Mouse (Mus musculus): Measurements from ENCODE around the gene Hist3h2a.

The Hist3h2a gene

DNA sequence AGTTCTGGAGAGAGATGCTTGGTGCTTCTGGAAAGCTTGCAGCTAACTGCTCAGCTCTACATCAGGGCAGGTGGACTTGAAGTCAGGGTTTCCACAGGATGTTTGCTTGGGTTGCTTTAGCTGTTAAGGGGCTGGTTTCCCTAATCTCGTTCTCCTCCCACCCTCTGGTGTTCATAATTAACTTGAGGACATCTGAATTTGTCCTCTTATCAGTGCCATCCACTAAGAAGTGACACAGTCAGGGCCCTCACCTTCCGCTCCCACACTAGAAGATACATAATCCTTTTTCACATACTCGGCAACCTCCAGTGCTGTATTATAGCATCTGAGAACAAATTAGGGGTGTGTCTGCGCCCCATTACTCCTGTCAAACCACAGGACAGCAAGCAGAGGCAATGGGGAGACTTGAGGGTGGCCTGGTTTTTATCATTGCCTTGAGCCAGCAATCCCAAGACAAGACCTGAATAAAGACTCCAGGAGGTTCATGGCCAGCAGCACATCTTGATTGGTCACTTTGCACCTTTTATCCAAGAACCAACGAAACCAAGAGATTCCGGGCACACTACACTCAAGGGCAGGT is 38.7 kb downstream of the Hist3h2a start:
- no peak for DNase-seq (ENCODE audit: low read depth)

DNA sequence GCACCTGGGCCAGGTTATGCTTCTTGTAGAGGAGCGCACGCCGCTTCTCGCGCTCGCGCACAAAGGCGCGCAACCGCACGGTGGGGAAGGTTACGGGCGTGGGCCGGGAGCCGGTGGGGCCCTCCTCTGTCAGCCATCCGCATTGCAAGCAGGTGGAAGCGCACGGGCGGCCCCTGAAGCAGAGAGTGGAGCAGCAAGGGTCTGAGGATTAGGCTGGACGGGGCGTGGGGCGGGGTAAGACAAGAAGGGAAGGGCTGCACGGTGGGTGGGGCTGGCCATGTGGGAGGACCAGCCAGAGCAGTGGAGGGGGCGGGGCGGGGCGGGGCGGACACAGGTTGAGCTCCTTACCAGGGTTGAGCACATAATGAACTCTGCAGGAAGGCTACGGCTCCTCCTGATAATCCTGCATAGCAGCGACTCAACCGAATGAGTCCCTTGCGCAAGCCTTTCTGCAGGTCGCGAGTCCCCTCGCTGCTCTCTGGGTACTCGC is 39.9 kb downstream of the Hist3h2a start:
- peak; percentile 45 for DNase-seq (ENCODE audit: low read depth)

DNA sequence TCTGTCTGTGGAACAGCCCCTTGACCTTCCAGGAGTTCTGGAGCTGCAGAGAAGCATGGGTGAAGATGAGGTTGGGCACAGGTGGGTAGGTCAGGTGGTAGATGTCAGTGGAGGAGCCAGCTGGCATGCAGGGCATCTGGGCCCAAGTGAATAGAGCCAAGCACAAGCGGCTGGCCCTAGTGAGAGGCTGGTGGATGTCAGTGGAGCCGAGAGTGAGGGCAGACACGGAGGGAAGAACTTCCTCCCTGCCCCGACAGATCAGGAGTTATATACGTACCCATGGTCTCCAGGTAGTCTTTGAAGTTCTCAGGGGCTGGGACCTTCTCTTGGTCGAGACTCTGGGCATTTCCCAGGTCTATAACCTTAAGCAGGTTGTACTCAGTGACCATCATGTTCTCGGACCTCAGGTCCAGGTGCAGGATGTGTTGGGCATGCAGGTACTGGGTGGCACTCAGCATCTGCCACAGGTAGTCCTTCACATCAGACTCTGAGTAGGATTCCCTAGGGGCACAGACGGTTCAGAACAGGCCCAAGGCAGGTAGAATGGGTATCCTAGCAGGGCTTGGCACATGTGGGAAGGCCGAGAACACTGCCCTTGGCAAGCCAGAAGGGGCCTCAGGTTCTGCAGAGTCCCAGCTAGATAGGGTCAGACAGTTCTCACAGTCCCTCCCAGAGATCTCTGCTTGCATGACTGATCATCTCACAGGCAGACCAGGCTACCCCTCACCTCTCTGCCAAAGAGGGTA is 40.7 kb downstream of the Hist3h2a start:
- DNase-seq (ENCODE audit: low read depth): no peak

DNA sequence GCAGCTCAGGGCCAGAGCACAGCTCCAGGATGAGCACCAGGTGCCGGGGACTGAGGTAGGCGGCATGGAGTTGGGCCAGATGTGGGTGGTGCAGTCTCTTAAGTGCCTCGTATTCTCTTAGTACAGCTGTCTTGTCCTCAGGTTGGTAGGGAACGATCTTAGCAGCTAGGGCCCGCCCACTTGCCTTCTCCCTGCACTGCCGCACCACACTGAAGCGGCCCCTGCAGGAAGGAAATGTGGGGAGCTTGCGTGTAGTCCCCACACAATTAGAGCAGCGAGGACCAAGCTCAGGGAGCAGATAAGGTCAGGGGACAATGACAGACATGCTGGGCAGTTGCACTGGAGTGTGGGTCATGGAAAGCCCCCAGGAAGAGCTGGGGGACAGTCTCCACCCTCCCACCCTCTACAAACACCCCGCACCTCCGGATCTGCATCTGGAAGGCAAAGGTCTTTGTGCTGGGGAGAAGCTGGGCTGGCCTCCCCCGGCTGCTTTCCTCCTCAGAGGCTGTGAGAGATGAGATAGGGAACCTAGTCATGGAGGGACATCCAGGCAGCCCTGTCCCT is 41.4 kb downstream of the Hist3h2a start:
- peak; percentile 63 for DNase-seq (ENCODE audit: low read depth)

DNA sequence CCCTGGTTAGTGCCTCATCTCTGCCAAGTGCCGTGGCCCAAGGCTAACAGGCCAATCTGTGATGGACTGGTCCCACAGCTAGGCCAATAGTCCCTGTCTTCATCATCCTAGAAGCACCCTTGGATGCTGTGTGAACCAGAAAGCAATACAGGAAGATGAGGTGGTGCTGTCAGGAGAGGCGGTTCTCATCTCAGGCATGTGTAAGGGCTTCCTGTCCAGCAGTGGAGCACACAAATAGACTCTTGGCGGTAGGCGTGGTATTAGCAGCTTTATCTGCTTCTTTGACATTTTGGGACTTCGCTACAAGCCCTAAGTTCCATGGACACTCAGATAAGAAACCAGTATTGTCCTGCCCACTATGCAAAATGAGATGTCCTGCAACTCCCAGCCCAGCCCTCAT is 43.1 kb downstream of the Hist3h2a start:
- DNase-seq (ENCODE audit: low read depth): no peak

DNA sequence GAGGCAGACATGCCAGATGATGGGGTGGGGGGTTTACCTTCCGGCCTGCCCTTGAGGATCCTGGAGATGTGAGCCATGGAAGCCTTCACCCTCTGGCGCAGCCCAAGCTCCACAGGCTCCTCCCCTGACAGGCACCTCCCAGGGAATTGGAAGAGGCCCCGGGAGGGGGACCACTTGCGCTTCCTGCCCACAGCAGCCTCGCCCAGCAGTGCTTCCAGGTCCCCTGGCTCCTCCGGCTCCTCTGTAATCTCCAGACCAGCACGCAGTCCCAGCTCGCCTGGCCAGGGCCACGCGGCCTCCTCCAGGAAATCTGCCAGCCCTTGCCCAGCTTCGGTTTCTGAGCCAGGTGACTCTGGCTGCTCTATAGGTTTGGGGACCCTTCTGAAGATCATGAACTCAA is 44.7 kb downstream of the Hist3h2a start:
- DNase-seq (ENCODE audit: low read depth): no peak

DNA sequence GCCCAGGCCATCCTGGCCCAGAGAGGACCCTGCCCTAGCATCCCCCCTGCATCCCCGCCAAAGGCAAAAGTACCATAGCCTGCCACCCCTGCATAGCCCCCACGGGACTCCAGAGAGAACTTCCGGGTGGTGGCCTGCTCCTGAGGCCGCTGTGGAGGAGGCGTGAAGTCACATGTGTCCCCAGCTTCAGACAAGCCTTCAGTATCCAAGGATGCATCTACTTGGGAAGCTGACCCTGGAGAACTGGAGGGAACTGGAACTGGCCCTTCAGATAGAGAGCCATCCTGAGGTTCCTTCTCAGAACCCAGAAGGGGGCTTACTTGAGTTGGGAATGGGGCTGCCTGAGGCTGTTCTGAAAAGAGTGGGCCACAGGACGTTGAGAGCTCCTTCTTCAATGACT is 45.3 kb downstream of the Hist3h2a start:
- DNase-seq (ENCODE audit: low read depth): no peak

DNA sequence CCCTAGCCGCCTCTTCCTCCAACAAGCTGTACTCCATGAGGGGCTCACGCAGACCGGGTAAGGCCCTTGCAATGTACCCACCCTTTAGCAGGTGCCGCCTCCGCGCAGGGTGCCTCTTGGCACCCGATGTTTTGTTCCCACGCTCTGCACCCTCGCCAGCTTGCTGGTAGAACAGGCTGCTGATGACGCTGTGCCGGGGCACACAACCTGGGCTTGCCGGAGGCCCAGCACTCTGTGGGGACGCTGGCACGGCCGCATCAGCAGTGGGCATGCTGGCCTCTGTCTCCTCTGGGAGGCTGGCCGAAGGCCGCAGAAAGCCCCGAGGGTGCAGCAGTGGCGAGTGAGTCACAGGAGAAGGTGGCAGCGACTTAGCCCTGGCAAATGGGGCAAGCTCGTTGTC is 46.1 kb downstream of the Hist3h2a start:
- no peak for DNase-seq (ENCODE audit: low read depth)

DNA sequence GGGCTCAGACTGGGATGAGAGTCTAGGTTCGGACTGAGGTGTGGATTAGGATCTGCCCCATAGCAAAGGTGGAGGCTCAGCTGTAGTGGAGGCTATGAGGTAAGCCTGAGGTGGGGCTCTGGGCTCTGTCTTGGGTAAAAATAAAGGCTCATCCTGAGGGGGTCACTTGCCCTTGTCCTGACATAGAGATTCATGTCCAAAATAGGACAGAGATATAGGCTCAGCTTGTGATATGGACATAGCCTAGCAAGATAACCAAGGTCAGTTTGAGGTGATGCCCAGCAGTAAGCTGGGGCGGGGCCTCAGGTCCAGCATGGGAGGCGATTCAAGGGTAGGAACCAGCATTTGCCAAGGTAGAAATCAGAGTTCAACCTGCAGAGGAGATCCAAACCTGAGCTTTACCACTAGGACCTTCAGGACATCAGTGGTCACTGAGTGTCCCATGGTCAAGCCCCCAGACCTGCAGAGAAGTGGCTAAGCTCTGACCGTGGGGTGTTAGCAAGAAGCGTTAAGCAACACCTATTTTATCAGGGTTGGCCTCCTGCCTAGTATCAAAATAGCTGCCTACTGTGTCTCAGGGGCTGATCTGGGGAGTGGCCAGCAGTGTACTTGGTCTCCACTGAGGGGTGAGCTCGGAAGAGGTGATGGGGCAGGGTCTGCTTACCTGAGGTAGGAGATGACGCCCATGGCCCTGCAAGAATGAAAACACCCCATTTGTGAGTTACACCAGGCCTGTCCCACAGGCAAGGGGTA is 48.0 kb downstream of the Hist3h2a start:
- DNase-seq (ENCODE audit: low read depth): no peak
